Mouse (Mus musculus): ENCODE measurements around the gene Eef2. TPM values are rescaled to one million over a fixed set of nuclear protein-coding genes. Genes with fewer than 3 reads are reported as not detected.
"Not testable (repeated sequence)": the region's sequence is repeated elsewhere in the genome, so short reads cannot be mapped to it uniquely, and the experiment has no call there.

The Eef2 gene
- polyA plus RNA-seq, 1 experiment from 2014 or later: 518 TPM

DNA sequence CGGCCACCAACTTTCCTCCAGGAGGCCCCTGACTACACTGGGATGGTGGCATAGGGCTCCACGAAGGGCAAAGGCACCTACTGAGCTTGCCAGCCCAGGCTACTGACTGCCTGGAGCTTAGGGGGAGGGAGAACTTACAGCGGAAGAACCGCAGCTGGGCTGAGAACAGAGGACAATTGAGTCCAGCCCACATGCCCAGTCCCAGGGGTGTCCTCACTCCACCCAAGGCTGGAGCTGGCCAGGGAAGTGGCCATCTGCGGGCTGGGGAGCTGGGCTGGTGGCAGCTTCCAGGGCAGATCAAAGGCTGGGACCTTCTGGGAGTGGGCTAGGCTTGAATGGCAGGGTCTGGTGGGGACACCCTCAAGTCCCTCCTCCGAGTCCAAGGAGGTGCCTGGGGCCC, 21.7 kb upstream of the Eef2 start:
- ATAC-seq (ENCODE audit: low FRiP score): no peak
- no peaks in the 10 kb centered on the region for H3K9me3 ChIP-seq
- WGBS: 87% methylated on average over 6 of the region's 6 CpGs
- no peak overlapping the region for H3K27ac ChIP-seq
- no peaks in the 10 kb centered on the region for H3K27me3 ChIP-seq
- H3K9ac ChIP-seq: no peak overlapping the region
- no peak overlapping the region for H3K4me3 ChIP-seq (replicated peaks)
- no peaks in the 10 kb centered on the region for H3K4me1 ChIP-seq
- peaks cover 81% of the 10 kb centered on the region for H3K36me3 ChIP-seq (replicated peaks)
- no peak overlapping the region for H3K4me2 ChIP-seq

DNA sequence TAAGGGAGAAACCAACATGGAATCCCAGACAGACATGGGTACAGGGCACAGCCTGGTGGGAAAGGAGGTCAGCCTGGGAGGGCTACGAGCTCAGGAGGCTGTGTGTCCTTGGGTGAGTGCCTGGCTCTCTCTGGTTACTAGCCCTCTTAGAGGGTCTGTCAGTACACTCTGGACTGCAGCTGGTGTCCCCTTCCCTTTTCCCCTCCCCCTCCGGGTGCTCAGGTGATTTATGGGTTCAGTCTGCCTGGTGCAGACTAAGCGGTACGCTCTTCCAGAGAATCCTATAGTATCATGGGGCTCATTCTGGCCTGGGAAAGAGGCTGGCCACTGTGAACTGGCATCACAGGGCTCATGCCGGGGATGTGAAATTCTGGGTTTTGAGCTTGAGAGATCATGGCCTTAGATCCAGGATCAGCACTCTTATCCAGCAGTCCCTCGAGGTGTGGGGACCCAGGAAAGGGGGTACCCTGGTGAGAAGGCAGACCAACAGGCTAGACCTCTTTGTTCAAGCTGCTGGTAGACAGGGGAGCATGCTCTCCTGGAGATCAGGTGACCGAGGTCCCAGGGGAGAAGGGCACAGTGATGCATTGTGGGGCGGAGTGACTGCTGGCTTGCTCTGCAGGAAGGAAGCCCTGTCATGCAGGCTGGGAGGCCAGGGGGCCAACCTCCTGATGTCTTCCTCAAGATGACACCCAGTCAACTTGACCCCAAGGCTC, 14.7 kb upstream of the Eef2 start:
- H3K9ac ChIP-seq: no peak overlapping the region
- 93% methylated on average over 8 of the region's 8 CpGs for WGBS
- H3K9me3 ChIP-seq: no peaks in the 10 kb centered on the region
- no peak overlapping the region for H3K4me2 ChIP-seq
- ATAC-seq (ENCODE audit: low FRiP score): no peak
- no peaks in the 10 kb centered on the region for H3K27me3 ChIP-seq
- H3K4me1 ChIP-seq: peaks cover 15% of the 10 kb centered on the region
- H3K36me3 ChIP-seq (replicated peaks): peaks cover 72% of the 10 kb centered on the region
- H3K4me3 ChIP-seq (replicated peaks): no peak overlapping the region
- no peak overlapping the region for H3K27ac ChIP-seq

DNA sequence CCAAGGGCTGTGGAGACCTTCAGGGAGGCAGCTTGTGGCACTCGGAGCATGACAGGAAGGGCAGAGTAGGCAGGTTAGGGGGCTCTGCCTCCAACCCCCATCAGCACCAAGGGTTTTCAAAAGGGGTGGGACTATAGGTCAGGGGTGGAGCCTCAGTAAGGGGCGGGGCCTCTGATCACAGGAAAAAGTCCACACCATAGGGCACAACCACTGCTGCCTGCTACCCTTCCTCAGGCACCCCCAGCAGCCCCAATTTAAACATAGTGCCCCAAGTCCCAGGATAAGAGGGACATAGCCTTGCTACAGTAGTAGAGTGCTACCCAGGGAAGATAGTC, 14.1 kb upstream of the Eef2 start:
- no peak overlapping the region for H3K9ac ChIP-seq
- no peaks in the 10 kb centered on the region for H3K27me3 ChIP-seq
- H3K27ac ChIP-seq: no peak overlapping the region
- 82% methylated on average over 2 of the region's 2 CpGs for WGBS
- no peak overlapping the region for H3K4me2 ChIP-seq
- H3K4me1 ChIP-seq: peaks cover 20% of the 10 kb centered on the region
- no peak overlapping the region for H3K4me3 ChIP-seq (replicated peaks)
- H3K9me3 ChIP-seq: no peaks in the 10 kb centered on the region
- H3K36me3 ChIP-seq (replicated peaks): peaks cover 66% of the 10 kb centered on the region
- no peak for ATAC-seq (ENCODE audit: low FRiP score)

DNA sequence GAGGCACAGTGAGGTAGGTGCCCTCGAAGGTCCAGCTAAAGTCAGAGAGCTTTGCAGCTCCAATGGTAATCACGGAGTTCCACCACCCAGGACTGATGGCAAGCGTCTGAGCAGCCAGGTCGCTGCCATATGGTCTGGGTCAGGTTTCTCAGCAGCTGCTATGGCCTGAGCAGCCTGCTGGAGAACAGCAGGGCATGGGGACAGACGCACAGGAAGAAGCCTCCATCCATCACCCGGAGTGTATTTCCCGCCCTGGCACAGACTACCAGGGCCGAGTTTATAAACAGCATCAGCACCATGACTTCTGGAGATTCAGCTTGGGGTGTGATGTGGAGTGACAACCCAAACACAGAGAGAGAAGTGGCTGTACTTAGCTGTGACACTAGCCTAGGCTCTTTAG, 11.3 kb upstream of the Eef2 start:
- no peak for ATAC-seq (ENCODE audit: low FRiP score)
- Histone ChIP-seq H3K36me3 (replicated peaks) (peaks cover 44% of the 10 kb centered on the region), H3K9ac (no peak overlapping the region), H3K4me2 (no peak overlapping the region), H3K27ac (no peak overlapping the region), H3K9me3 (no peaks in the 10 kb centered on the region), H3K4me3 (replicated peaks) (no peak overlapping the region), H3K4me1 (peaks cover 31% of the 10 kb centered on the region), H3K27me3 (no peaks in the 10 kb centered on the region)
- 92% methylated on average over 8 of the region's 8 CpGs for WGBS

GRCm38 (mm10) chr10:81167200-81168086, 9.0 kb upstream of the Eef2 start, which contains the start of gene Pias4:
Gene Pias4, minus strand, starts transcription at chr10:81167923.
- WGBS: under 1% methylated on average over 57 of the region's 64 CpGs
- Histone ChIP-seq H3K27ac (peak within 1 kb of the TSS; percentile 78), H3K4me2 (peak within 1 kb of the TSS; percentile 92), H3K4me3 (replicated peaks) (peak within 1 kb of the TSS; percentile 86), H3K9ac (peak within 1 kb of the TSS; percentile 85), H3K4me1 (peaks cover 28% of the 10 kb centered on the region), H3K9me3 (no peaks in the 10 kb centered on the region), H3K36me3 (replicated peaks) (peaks cover 20% of the 10 kb centered on the region), H3K27me3 (no peaks in the 10 kb centered on the region)
- ATAC-seq (ENCODE audit: low FRiP score): peak; percentile 94

DNA sequence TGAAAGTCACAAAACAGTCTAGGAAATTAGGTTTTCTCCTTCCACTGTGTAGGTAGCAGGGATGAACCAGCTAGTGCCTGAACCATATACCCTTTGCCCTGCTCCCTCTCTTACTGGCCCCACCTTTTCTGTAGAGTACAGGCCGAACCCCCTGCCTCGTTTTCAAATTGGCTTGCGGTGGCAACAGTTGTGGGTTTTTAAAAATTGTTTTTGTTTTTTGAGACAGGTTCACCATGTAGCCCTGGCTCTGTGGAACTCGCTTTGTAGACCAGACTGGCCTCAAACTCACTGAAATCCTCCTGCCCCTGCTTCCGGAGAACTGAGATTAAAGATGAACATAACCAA, 8.4 kb upstream of the Eef2 start:
- H3K9ac ChIP-seq: peak overlapping the region; percentile 54; the same call in 1 of the 2 replicates
- 8% methylated on average over 5 of the region's 5 CpGs for WGBS

DNA sequence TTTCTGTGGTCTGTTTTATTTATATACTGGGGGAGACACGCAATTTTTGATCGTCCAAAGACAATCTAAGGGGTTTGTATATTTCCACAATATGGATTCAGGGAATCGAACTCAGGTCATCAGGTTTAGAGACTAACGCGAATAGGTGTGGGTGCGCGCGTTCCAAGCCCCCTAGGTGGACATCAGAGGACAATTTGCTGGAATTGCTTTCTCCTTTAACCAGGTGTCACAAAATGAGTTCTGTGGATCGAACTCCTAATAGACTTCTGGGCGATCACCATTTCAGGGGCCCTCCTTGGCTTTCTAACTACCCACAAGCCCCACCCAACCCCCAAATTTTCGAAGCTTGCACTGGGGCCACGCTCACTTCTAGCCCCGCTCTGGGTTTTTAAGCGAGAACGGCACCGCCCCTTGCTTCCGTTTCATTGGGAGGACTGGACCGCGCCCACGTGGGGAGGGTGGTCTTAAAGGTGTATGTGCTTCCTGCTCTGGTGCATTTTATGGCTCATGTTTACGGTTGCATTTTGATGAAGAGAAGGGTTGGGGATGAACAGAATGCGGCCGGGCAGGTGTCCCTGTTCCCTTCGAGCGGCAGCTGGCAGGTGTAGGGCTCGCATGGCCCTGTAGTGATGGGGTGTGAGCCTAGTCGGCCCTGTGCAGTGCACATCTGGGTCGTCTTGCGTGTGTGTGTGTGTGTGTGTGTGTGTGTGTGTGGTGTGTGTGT, 7.7 kb upstream of the Eef2 start:
- H3K27ac ChIP-seq: peak overlapping the region; percentile 78
- H3K9ac ChIP-seq: peak overlapping the region; percentile 54
- H3K36me3 ChIP-seq (replicated peaks): peaks cover 13% of the 10 kb centered on the region
- peak overlapping the region; percentile 92 for H3K4me2 ChIP-seq
- peak overlapping the region; percentile 86 for H3K4me3 ChIP-seq (replicated peaks)
- H3K9me3 ChIP-seq: no peaks in the 10 kb centered on the region
- WGBS: 4% methylated on average over 29 of the region's 29 CpGs
- H3K4me1 ChIP-seq: peaks cover 35% of the 10 kb centered on the region
- H3K27me3 ChIP-seq: no peaks in the 10 kb centered on the region
- ATAC-seq (ENCODE audit: low FRiP score): peak; percentile 31; the same call in 1 of the 2 replicates

More for the DNA sequence above, 8.4 kb upstream of the Eef2 start:
- peak; percentile 78 for ATAC-seq (ENCODE audit: low FRiP score)
- Histone ChIP-seq H3K27me3 (no peaks in the 10 kb centered on the region), H3K36me3 (replicated peaks) (peaks cover 17% of the 10 kb centered on the region), H3K4me1 (peaks cover 29% of the 10 kb centered on the region), H3K27ac (peak overlapping the region; percentile 78), H3K4me2 (peak overlapping the region; percentile 92), H3K9me3 (no peaks in the 10 kb centered on the region), H3K4me3 (replicated peaks) (peak overlapping the region; percentile 86)

GRCm38 (mm10) chr10:81169411-81169900, 7.0 kb upstream of the Eef2 start:
- H3K9ac ChIP-seq; H3K27me3 ChIP-seq; H3K4me2 ChIP-seq; ATAC-seq (ENCODE audit: low FRiP score); H3K27ac ChIP-seq; H3K9me3 ChIP-seq; H3K4me3 ChIP-seq (replicated peaks); H3K36me3 ChIP-seq (replicated peaks): not testable (repeated sequence)
- WGBS: 54% methylated on average over 10 of the region's 14 CpGs
- peaks cover 43% of the 10 kb centered on the region for H3K4me1 ChIP-seq

GRCm38 (mm10) chr10:81173132-81173531, 3.3 kb upstream of the Eef2 start:
- Histone ChIP-seq H3K4me2 (peak overlapping the region; percentile 37), H3K36me3 (replicated peaks) (peaks cover 9% of the 10 kb centered on the region), H3K4me3 (replicated peaks) (peak overlapping the region; percentile 0; the same call in 1 of the 2 replicates), H3K9me3 (no peaks in the 10 kb centered on the region), H3K9ac (peak overlapping the region; percentile 47), H3K27ac (peak overlapping the region; percentile 95), H3K27me3 (no peaks in the 10 kb centered on the region), H3K4me1 (peaks cover 49% of the 10 kb centered on the region)
- ATAC-seq (ENCODE audit: low FRiP score): 0 out of 2 replicates have a peak, but pooled peaks have one; percentile 6
- WGBS: 4% methylated on average over 21 of the region's 21 CpGs

GRCm38 (mm10) chr10:81174617-81175344, 1.6 kb upstream of the Eef2 start:
- peak overlapping the region; percentile 57 for H3K9ac ChIP-seq
- peak overlapping the region; percentile 95 for H3K27ac ChIP-seq
- peaks cover 53% of the 10 kb centered on the region for H3K4me1 ChIP-seq
- H3K9me3 ChIP-seq: no peaks in the 10 kb centered on the region
- ATAC-seq (ENCODE audit: low FRiP score): peak; percentile 51
- no peaks in the 10 kb centered on the region for H3K27me3 ChIP-seq
- peak overlapping the region; percentile 38 for H3K4me3 ChIP-seq (replicated peaks)
- peaks cover 25% of the 10 kb centered on the region for H3K36me3 ChIP-seq (replicated peaks)
- peak overlapping the region; percentile 72 for H3K4me2 ChIP-seq
- 1% methylated on average over 29 of the region's 29 CpGs for WGBS

- not testable (repeated sequence) for ATAC-seq (ENCODE audit: low FRiP score); H3K9me3 ChIP-seq; H3K27me3 ChIP-seq; H3K9ac ChIP-seq
- peaks cover 31% of the 10 kb centered on the region for H3K36me3 ChIP-seq (replicated peaks)
- peak overlapping the region; percentile 95 for H3K27ac ChIP-seq
- H3K4me2 ChIP-seq: peak overlapping the region; percentile 72
- 11% methylated on average over 4 of the region's 4 CpGs for WGBS
- H3K4me3 ChIP-seq (replicated peaks): peak overlapping the region; percentile 38; the same call in 1 of the 2 replicates
- H3K4me1 ChIP-seq: peaks cover 53% of the 10 kb centered on the region
These were observed 1.1 kb upstream of the Eef2 start for GRCm38 (mm10) chr10:81175345-81175701.
